Mouse (Mus musculus): Measurements from ENCODE around the gene Klk13.
"Not testable (repeated sequence)": the region's sequence is repeated elsewhere in the genome, so short reads cannot be mapped to it uniquely, and the experiment has no call there.

Gene Klk13

DNA sequence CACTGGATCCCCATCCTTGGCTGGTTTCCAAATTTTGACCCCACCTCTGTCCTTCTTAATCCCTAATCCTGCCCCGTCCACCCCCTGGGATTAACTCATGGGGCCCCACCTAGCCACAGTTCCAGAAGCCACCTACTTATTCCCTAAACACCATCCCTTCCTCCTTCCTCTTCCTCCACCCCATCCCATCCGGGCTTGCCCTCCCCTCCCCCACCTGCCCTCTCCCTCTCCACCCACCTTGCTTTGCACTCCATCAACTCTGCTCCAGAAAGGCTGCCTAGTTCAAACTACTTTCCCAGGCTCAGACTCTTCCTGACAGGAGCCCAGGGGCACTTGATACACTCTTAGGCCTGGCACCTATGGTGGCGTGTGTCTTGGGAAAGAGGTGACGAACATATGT, at the start of gene Klk13:
TSS of gene Klk13 (plus strand) at position 301 of the 400 bp plus-strand sequence.
- in situ Hi-C loops (cut with MboI; ENCODE audit: low sequenced_read_pairs) = no loop called here

DNA sequence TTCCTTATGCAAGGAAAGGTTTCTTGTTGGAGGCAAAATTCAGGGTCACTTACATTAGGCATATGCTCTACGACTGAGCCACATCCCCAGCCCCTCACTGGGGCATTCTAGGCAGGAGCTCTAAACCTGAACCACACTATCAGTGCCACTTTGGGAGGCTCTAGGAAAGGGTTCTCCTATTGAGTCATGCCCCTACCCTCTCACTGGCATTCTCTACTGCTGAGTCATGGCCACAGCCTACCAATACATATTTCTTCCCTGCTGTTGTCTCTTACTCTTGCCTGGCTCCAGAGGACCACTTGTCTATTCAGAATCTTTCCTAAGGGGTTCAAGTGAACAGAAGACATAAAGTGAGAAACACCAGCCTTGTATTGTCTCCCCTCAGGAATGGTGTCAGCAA, 49.6 kb upstream of the Klk13 start:
- in situ Hi-C loops (cut with MboI; ENCODE audit: low sequenced_read_pairs) = no loop called here

DNA sequence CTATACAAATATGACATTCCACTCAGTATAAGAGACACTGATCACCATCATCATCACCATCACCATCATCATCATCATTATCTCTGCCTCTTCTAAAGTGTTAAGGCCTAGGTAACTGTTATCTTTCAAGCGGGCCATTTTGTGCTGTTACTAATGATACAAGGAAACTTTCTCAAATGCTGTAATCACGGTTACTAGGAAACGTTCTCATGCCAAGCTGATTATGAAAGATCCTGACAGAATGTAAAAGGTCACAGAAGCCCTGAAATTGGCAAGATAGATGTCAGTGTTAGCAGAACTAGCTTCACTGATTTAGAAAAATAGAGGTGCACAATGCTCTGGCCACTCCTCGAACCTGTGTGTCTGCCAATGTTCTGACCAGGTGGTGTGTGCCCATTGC, 45.1 kb upstream of the Klk13 start:
- in situ Hi-C loops (cut with MboI; ENCODE audit: low sequenced_read_pairs) = not testable (repeated sequence)

GRCm38 (mm10) chr7:43668582-43668981, 43.8 kb upstream of the Klk13 start:
- in situ Hi-C loops (cut with MboI; ENCODE audit: low sequenced_read_pairs) = no loop called here

- in situ Hi-C loops (cut with MboI; ENCODE audit: low sequenced_read_pairs) = no loop called here
These were observed 41.1 kb upstream of the Klk13 start for GRCm38 (mm10) chr7:43671064-43671808.

DNA sequence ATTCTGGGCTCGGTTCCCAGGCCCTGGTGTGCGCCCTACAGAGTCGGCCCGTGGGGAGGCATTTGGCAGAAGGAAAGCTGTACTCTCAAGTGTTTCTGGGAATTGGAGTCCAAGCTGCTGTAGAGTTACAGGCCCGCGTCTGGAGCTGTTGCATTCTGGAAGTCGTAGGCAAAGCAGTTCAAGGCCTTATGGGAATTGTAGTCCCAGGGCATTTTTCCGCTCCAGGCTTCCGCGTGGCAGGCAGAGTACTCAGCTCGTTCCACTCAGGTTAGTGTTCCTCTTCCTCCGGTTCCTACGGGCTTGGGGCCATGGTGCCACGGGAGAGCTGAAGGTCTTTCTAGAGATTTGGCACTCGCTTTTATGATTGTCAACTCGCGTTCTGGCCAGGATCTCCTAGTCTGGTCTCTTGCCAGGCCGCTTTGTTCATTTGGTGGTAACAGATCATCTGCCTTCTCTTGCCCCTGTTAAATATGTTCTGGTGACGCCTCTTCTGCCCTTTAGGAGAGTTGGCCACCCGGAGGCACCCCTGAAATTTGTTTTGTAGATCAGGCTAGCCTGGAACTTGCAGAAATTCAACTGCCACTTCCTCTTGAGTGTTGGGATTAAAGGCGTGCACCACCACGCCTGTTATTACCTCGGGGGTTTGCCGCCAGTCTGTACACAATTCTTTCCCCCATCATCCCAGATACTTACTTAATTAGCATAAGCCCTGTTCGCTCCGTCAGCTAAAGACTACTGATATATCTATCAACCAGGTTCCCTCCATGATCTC, 40.4 kb upstream of the Klk13 start, which contains the start of gene Ctu1:
TSS of gene Ctu1 (plus strand) at position 208 of the 772 bp plus-strand sequence.
- in situ Hi-C loops (cut with MboI; ENCODE audit: low sequenced_read_pairs) = no loop called here

DNA sequence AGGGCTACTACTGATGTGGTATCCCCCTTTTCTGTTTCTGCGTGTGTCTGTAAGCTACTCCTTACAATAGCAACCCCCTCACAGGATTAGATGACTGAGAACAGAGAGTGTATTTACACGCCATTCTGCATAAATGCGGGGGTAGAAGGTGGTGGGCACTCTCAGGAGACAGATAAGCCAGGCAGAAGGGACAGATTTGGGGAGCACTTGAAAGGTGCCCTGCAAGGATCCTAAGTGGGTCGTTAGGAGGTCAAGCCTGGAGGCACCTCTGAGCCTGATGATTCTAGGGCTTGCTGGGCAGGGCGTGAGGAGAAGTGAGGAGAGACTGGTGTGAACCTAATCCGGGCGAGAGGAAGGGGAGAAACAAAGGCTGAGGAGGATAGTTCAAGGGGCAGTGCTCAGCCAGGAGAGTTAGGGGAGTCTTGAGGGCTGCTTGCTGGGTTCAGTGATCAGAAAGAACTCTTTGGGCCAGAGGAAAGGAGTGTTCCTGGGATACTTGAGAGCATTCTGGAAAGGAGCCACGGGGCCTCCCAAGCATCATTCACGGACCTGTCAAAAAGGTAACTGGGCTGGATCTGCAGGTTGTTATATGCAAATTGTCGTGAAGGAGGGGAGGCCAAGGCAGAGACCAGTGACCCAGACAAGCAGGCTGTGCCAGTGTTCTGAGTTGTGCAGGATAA, 39.6 kb upstream of the Klk13 start:
- in situ Hi-C loops (cut with MboI; ENCODE audit: low sequenced_read_pairs) = no loop called here

DNA sequence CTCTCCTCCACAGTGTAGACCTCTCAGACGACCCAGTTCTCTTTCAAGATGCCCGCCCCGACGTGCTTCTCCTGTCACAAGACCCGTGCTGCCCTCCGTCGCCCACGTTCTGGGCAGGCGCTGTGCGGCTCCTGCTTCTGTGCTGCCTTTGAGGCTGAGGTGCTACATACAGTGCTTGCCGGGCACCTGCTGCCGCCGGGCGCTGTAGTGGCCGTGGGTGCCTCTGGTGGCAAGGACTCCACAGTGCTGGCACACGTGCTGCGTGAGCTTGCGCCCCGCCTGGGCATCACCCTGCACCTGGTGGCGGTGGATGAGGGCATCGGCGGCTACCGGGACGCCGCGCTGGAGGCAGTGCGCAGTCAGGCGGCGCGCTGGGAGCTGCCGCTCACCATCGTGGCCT, 37.3 kb upstream of the Klk13 start:
- in situ Hi-C loops (cut with MboI; ENCODE audit: low sequenced_read_pairs) = no loop called here

- in situ Hi-C loops (cut with MboI; ENCODE audit: low sequenced_read_pairs) = no loop called here
These were observed 33.9 kb upstream of the Klk13 start for GRCm38 (mm10) chr7:43678517-43678916.

GRCm38 (mm10) chr7:43680960-43681359, 31.4 kb upstream of the Klk13 start:
- in situ Hi-C loops (cut with MboI; ENCODE audit: low sequenced_read_pairs) = no loop called here

DNA sequence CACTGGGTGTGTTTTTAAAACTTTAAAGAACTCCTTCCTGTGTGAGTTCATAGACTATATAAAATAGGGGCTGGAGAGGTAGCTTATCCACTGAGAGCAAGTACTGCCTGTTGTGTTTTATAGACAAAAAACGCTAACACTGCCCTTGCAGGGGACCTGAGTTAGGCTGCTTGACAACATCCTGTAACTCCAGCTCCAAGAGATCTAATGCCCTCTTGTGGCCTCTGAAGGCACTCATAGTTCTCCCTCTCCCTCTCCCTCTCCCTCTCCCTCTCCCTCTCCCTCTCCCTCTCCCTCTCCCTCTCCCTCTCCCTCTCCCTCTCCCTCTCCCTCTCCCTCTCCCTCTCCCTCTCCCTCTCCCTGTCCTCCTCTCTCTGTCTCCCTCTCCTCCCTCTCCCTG, 29.9 kb upstream of the Klk13 start:
- in situ Hi-C loops (cut with MboI; ENCODE audit: low sequenced_read_pairs) = not testable (repeated sequence)

DNA sequence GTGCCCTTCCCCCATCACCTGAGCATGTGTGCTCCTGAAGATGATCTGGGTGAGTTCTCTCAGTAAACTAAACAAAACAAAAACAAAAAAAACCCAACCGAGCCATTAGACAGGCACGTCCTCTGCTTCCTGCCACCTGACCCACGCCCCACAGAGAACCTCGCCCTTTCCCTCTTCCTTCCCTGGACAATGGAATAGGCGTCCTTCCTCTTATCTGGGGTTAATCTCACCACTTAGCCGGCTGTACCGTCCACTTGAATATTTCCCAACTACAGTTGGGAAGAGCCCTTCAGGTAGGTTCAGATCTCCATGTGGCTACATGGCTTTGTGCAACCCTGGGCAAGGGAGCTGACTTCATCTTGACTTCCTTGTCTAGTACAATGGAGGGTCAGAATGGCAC, 27.3 kb upstream of the Klk13 start:
- in situ Hi-C loops (cut with MboI; ENCODE audit: low sequenced_read_pairs) = no loop called here

DNA sequence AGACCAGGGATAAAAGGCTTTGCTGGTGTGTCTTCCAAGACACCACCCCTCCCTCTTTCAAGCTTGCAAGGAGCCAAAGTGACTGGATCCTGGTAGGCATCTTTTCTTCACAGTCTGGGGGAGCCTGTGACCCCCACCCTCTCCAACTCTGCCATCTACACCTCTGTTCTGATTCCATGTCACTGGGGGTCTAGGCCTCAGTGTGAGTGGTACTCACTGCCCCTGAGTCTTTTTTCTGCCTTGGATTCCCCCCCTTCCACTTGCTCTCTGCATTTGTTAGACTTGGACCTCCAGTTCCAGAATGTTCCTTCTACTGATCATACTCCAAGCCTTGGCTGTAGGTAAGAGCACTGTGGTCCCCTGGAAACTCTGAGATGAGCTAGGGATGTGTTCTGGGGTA, 22.2 kb upstream of the Klk13 start, which contains the start of gene Klk14:
TSS of gene Klk14 (plus strand) at position 301 of the 400 bp plus-strand sequence.
- in situ Hi-C loops (cut with MboI; ENCODE audit: low sequenced_read_pairs) = no loop called here

GRCm38 (mm10) chr7:43710031-43710430, 2.3 kb upstream of the Klk13 start:
- in situ Hi-C loops (cut with MboI; ENCODE audit: low sequenced_read_pairs) = no loop called here

DNA sequence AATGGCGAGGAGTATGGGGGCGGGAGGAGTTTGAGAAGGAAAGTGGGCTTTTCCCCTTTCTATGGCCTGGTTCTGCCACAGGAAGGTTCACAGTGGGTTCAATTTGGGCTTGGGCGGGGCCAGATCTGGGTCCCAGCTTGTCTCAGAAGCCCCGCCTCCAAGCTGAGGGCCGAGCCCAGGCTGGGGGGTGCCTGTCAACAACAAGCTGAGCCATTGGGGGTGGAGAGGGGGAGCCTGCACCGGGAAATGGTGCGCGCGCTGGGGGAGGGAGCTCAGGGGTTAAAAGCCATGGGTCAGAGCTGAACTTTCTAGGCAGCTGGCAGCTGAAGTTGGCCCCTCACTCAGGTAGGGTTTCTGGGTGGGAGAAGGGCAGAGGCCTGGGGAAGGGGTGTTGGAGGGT, 550 bp downstream of the Klk13 start:
- in situ Hi-C loops (cut with MboI; ENCODE audit: low sequenced_read_pairs) = no loop called here

DNA sequence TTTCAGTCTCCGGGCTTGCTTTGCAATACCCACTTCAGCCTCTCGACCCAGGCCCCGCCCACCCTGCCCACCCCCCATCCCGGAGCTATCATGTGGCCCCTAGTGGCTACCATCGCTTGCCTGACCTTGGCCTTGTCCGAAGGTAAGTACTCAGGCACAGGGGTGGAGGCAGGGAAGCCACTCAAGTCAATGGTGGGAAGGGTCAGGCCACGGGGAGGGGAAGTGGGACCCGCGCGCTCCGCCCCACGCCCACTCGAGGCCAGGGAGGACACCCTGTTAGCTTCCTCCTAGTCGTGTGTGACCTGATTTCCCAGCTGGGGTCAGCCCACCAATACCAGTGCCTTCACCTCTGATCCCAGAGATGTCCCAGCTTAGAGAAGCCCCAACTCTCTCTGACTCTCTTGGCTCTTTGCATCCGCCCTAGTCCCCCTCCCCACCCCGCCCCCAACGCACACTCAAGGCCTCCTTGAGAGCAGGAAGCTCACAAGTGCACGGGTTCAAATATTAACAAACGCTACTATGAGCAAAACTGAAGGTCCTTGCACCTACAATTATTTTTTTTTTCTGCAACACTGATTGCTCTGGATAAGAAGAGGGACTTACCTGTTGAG, 1.5 kb downstream of the Klk13 start:
- in situ Hi-C loops (cut with MboI; ENCODE audit: low sequenced_read_pairs) = no loop called here

DNA sequence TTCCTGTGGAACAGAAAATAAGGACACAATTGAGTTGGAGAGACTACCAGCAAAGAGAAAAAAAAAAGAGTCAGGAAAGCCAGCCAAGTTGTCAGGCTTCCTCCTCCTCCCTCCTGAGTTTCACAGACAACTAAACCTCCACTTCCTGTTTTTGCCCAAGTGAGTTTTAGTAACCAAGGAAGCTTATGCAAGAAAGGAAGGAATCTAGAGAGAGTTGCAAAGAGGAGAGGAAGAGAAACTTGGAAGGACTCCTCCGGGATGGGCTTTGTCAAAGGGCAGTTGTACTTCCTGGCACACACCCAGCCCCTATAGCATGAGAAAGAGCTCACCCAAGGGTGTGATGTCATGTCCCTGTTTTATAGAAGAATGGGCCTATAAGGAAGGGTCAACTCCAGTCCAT, 35.4 kb downstream of the Klk13 start:
- in situ Hi-C loops (cut with MboI; ENCODE audit: low sequenced_read_pairs) = no loop called here

DNA sequence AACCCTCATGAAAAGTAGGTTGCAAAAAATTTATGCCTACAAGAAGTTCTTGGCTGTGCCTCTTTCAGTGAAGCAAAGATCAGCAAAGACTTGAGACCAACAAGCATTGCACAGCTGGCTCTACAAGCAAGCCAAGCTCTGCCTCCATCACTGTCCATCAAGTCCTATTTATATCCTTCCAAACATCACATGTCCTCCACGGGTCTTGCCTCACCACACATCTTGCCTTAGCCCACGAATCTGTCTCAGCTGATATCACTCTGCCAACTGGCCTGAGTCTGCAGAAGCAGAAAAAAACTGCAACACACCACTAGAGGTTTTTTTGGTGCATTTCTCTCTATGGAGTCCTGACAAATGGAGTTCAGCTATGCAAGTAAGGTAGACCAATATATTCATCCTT, 40.4 kb downstream of the Klk13 start:
- in situ Hi-C loops (cut with MboI; ENCODE audit: low sequenced_read_pairs) = no loop called here

DNA sequence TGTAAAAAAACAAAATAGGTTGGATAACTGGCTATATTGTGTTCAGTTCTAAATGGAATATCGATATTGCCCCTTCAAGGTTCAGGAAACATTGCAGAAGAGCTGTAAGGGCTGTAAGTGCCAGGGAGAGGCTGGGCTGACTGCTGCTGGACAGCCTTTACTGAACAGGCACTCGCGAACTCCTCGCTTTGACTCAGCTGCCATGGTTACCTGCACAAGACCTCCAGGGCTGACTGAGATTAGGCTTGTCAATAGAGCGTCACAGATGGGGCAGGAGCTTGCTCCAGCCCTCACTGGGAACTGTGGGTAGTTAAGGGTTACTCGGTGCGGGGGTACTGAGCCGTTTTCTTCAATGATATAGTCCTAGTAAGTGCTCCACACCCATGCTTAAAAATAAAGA, 54.1 kb downstream of the Klk13 start:
- in situ Hi-C loops (cut with MboI; ENCODE audit: low sequenced_read_pairs) = no loop called here

DNA sequence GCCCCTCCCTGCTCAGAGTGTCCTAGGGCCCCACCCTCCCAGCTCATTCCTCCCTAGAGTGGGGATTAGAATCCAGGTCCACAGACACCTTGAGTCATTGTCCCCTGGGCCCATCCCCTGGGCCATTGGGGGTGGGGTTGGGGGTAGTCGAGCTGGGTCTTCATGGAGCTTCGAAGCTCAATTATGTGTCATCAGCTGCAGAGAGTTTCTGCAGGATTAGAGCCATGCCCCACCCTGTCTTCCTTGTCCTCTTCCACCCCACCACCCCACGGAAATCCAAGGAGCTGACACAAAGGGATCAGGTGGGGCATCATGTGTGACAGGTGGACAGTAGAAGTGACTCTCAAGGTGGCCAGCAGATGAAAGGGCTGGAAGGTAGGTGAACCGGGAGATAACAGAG, 56.2 kb downstream of the Klk13 start, which contains the start of gene Klk12:
TSS of gene Klk12 (plus strand) at position 301 of the 400 bp plus-strand sequence.
- in situ Hi-C loops (cut with MboI; ENCODE audit: low sequenced_read_pairs) = no loop called here

DNA sequence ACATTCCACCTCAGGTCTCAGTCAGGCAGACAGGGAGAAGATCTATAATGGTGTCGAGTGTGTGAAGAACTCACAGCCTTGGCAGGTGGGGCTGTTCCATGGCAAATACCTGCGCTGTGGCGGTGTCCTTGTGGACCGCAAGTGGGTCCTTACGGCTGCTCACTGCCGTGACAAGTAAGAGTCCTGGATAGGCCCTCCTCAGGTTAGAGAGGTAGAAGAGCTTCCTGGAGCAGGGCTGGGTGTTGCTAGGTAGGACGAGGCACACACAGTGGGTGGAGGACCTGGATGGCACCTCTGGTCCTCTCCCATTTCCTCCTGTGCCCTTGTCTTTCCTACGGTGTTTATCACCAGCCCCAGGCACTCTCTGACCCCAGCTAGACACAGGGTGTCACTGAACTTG, 57.3 kb downstream of the Klk13 start:
- in situ Hi-C loops (cut with MboI; ENCODE audit: low sequenced_read_pairs) = no loop called here
